Mouse (Mus musculus): ENCODE results near the gene Fgfr2.

Gene Fgfr2

GRCm38 (mm10) chr7:132939118-132939517, 184.0 kb downstream of the Fgfr2 start:
- no peak for DNase-seq (ENCODE audit: low read depth, low spot score)

GRCm38 (mm10) chr7:132934743-132935142, 188.4 kb downstream of the Fgfr2 start:
- no peak for DNase-seq (ENCODE audit: low read depth, low spot score)

- no peak for DNase-seq (ENCODE audit: low read depth, low spot score)
These were observed 189.8 kb downstream of the Fgfr2 start for GRCm38 (mm10) chr7:132933331-132933730.

GRCm38 (mm10) chr7:132931560-132932351, 191.4 kb downstream of the Fgfr2 start:
- DNase-seq (ENCODE audit: low read depth, low spot score): peak; percentile 71

- DNase-seq (ENCODE audit: low read depth, low spot score): peak; percentile 98
These were observed 192.1 kb downstream of the Fgfr2 start, which contains the start of gene Zranb1 for GRCm38 (mm10) chr7:132930850-132931559. Zranb1 (plus strand) TSS chr7:132931142.

GRCm38 (mm10) chr7:132930055-132930454, 193.1 kb downstream of the Fgfr2 start:
- DNase-seq (ENCODE audit: low read depth, low spot score): peak; percentile 75

GRCm38 (mm10) chr7:132927201-132927600, 195.9 kb downstream of the Fgfr2 start:
- DNase-seq (ENCODE audit: low read depth, low spot score): no peak

GRCm38 (mm10) chr7:132925227-132925626, 197.9 kb downstream of the Fgfr2 start:
- DNase-seq (ENCODE audit: low read depth, low spot score): no peak

GRCm38 (mm10) chr7:132921971-132922370, 201.2 kb downstream of the Fgfr2 start:
- no peak for DNase-seq (ENCODE audit: low read depth, low spot score)

GRCm38 (mm10) chr7:132903796-132904195, 219.4 kb downstream of the Fgfr2 start:
- DNase-seq (ENCODE audit: low read depth, low spot score): peak; percentile 36

- DNase-seq (ENCODE audit: low read depth, low spot score): no peak
These were observed 222.2 kb downstream of the Fgfr2 start for GRCm38 (mm10) chr7:132900826-132901531.

- peak; percentile 67 for DNase-seq (ENCODE audit: low read depth, low spot score)
These were observed 224.9 kb downstream of the Fgfr2 start for GRCm38 (mm10) chr7:132898234-132898633.

GRCm38 (mm10) chr7:132897258-132897657, 225.9 kb downstream of the Fgfr2 start:
- peak; percentile 62 for DNase-seq (ENCODE audit: low read depth, low spot score)

GRCm38 (mm10) chr7:132896206-132896815, 226.8 kb downstream of the Fgfr2 start:
- no peak for DNase-seq (ENCODE audit: low read depth, low spot score)

GRCm38 (mm10) chr7:132894841-132895555, 228.2 kb downstream of the Fgfr2 start:
- no peak for DNase-seq (ENCODE audit: low read depth, low spot score)

- DNase-seq (ENCODE audit: low read depth, low spot score): no peak
These were observed 229.8 kb downstream of the Fgfr2 start for GRCm38 (mm10) chr7:132893336-132893735.

- no peak for DNase-seq (ENCODE audit: low read depth, low spot score)
These were observed 230.3 kb downstream of the Fgfr2 start for GRCm38 (mm10) chr7:132892806-132893205.

GRCm38 (mm10) chr7:132892311-132892661, 230.9 kb downstream of the Fgfr2 start:
- DNase-seq (ENCODE audit: low read depth, low spot score): no peak

- DNase-seq (ENCODE audit: low read depth, low spot score): no peak
These were observed 231.4 kb downstream of the Fgfr2 start for GRCm38 (mm10) chr7:132891561-132892310.

- no peak for DNase-seq (ENCODE audit: low read depth, low spot score)
These were observed 232.9 kb downstream of the Fgfr2 start for GRCm38 (mm10) chr7:132890201-132890600.
